Mouse (Mus musculus) midbrain, postnatal 0 days (tissue): ENCODE data around the gene Fam126a. TPM values are rescaled to one million over a fixed set of nuclear protein-coding genes. Genes with fewer than 3 reads are reported as not detected.

Source experiments
- ATAC-seq: fragments of 200-750 bp; cut with Nextera tagmentation; 2 replicates; pipeline ENCODE4 v1.8.0; 2017; ENCODE audit warnings: moderate number of reproducible peaks, mild to moderate bottlenecking, moderate TSS enrichment, moderate library complexity; ENCODE audit not compliant: low FRiP score
- DNase-seq: peaks from one replicate; pipeline ENCODE4 v3.0.0-alpha.2; 2015; ENCODE audit warnings: low spot score
- H3K27ac ChIP-seq: fragments of 300-500 bp; sonication (generic); 2 replicates; pipeline ENCODE4 v1.5.1; 2014; ENCODE audit warnings: low read depth, mild to moderate bottlenecking, low read length, mixed read lengths
- H3K27me3 ChIP-seq: fragments of 300-500 bp; sonication (generic); 2 replicates; pipeline ENCODE4 v1.6.1; 2014; ENCODE audit warnings: low read length, control low read depth, mixed read lengths; ENCODE audit not compliant: insufficient read depth
- H3K36me3 ChIP-seq: fragments of 300-500 bp; sonication (generic); 2 replicates; pipeline ENCODE4 v1.6.1; 2014; ENCODE audit warnings: low read length, control low read depth, mixed read lengths; ENCODE audit not compliant: insufficient read depth
- H3K4me1 ChIP-seq: fragments of 300-500 bp; sonication (generic); 2 replicates; pipeline ENCODE4 v1.6.1; 2014; ENCODE audit warnings: mild to moderate bottlenecking, control low read depth, antibody characterized with exemption, low read length, mixed read lengths; ENCODE audit not compliant: insufficient read depth
- H3K4me2 ChIP-seq: fragments of 300-500 bp; sonication (generic); 2 replicates; pipeline ENCODE4 v1.6.1; 2014; ENCODE audit warnings: low read depth, mild to moderate bottlenecking, low read length, mixed read lengths; ENCODE audit not compliant: poor library complexity, severe bottlenecking
- H3K4me3 ChIP-seq: fragments of 300-500 bp; sonication (generic); 2 replicates; pipeline ENCODE4 v1.5.1; 2014; ENCODE audit warnings: low read depth, mild to moderate bottlenecking, low read length, moderate library complexity
- H3K9ac ChIP-seq: fragments of 300-500 bp; sonication (generic); replicated peaks from 2 replicates; pipeline ENCODE4 v1.6.1; 2014; ENCODE audit warnings: mild to moderate bottlenecking, low read length, moderate library complexity, mixed read lengths; ENCODE audit not compliant: poor library complexity, severe bottlenecking
- H3K9me3 ChIP-seq: fragments of 300-500 bp; sonication (generic); 2 replicates; pipeline ENCODE4 v1.6.1; 2016; ENCODE audit warnings: low read length, control low read depth
- CTCF ChIP-seq: IDR thresholded peaks from 2 replicates; pipeline ENCODE4 v1.5.1; 2016; ENCODE audit warnings: antibody characterized with exemption, mild to moderate bottlenecking
- WGBS: fragments of 180-500 bp; shearing (Covaris S2); extraction: QIAGEN DNeasy Blood & Tissue Kit; methylation state at CpG from one replicate; pipeline ENCODE4 v1.1.7; 2014; 5-methylcytosine and 5-hydroxymethylcytosine counted together
- polyA plus RNA-seq: library from polyadenylated mRNA; unstranded; fragments of >200 nt; fragmentation: Nextera tagmentation; extraction: Ambion mirVana; gene quantifications from 2 replicates; pipeline ENCODE4 v1.2.1, GENCODE M21; 2015
- total RNA-seq: library from RNA; depleted of rRNA; stranded (reverse); fragments of >200 nt; gene quantifications from 2 replicates; pipeline ENCODE4 v1.2.3, GENCODE M21; 2014

Gene Fam126a
- total and polyA plus RNA-seq, 2 experiments from 2014 or later = 19.7 to 23.7 TPM

GRCm38 (mm10) chr5:24018621-24019261 lies 11.7 kb downstream of the Fam126a start:
- H3K4me2 ChIP-seq = no peak overlapping the region
- DNase-seq (peak; percentile 33), ATAC-seq (no peak)
- H3K9me3 ChIP-seq = no peaks in the 10 kb centered on the region
- no peaks in the 10 kb centered on the region for H3K27me3 ChIP-seq
- no peak overlapping the region for H3K9ac ChIP-seq
- no peak overlapping the region for H3K4me3 ChIP-seq
- peaks cover 7% of the 10 kb centered on the region; the same call in 1 of the 2 replicates for H3K4me1 ChIP-seq
- peak overlapping the region; percentile 21; the same call in 1 of the 2 replicates for H3K27ac ChIP-seq
- WGBS = 47% methylated on average over 7 of the region's 7 CpGs
- H3K36me3 ChIP-seq = no peaks in the 10 kb centered on the region
- TF ChIP-seq CTCF = no peak

GRCm38 (mm10) chr5:24016912-24017311 lies 13.6 kb downstream of the Fam126a start:
- Histone ChIP-seq H3K9ac (no peak overlapping the region), H3K9me3 (no peaks in the 10 kb centered on the region), H3K4me1 (peaks cover 7% of the 10 kb centered on the region; the same call in 1 of the 2 replicates), H3K36me3 (no peaks in the 10 kb centered on the region), H3K27ac (no peak overlapping the region), H3K4me3 (no peak overlapping the region), H3K27me3 (no peaks in the 10 kb centered on the region), H3K4me2 (no peak overlapping the region)
- no peak for TF ChIP-seq CTCF
- ATAC-seq (no peak), DNase-seq (no peak)
- WGBS = 97% methylated on average over 1 of the region's 1 CpGs

GRCm38 (mm10) chr5:24013338-24014003 lies 17.0 kb downstream of the Fam126a start:
- Histone ChIP-seq H3K9ac (no peak overlapping the region), H3K9me3 (no peaks in the 10 kb centered on the region), H3K4me2 (no peak overlapping the region), H3K27me3 (no peaks in the 10 kb centered on the region), H3K4me3 (no peak overlapping the region), H3K27ac (no peak overlapping the region; the same call in 1 of the 2 replicates), H3K36me3 (no peaks in the 10 kb centered on the region), H3K4me1 (no peaks in the 10 kb centered on the region)
- 61% methylated on average over 5 of the region's 5 CpGs for WGBS
- no peak for ATAC-seq
- DNase-seq = no peak
- no peak for TF ChIP-seq CTCF

- Histone ChIP-seq H3K4me1 (no peaks in the 10 kb centered on the region), H3K27me3 (no peaks in the 10 kb centered on the region), H3K4me2 (no peak overlapping the region), H3K27ac (no peak overlapping the region), H3K9me3 (no peaks in the 10 kb centered on the region), H3K9ac (no peak overlapping the region), H3K4me3 (no peak overlapping the region), H3K36me3 (no peaks in the 10 kb centered on the region)
- DNase-seq = no peak
- ATAC-seq = no peak
- TF ChIP-seq CTCF = no peak
- 56% methylated on average over 1 of the region's 1 CpGs for WGBS
Observed at GRCm38 (mm10) chr5:23999083-23999671, 31.3 kb downstream of the Fam126a start.

- Histone ChIP-seq H3K4me2 (no peak overlapping the region), H3K36me3 (no peaks in the 10 kb centered on the region), H3K27ac (no peak overlapping the region), H3K4me1 (peaks cover 4% of the 10 kb centered on the region; the same call in 1 of the 2 replicates), H3K9me3 (no peaks in the 10 kb centered on the region), H3K4me3 (no peak overlapping the region), H3K9ac (no peak overlapping the region), H3K27me3 (no peaks in the 10 kb centered on the region)
- ATAC-seq = no peak
- no peak for TF ChIP-seq CTCF
- 89% methylated on average over 5 of the region's 5 CpGs for WGBS
- DNase-seq = no peak
Observed at GRCm38 (mm10) chr5:23995951-23996350, 34.5 kb downstream of the Fam126a start.

GRCm38 (mm10) chr5:23994929-23995328 lies 35.6 kb downstream of the Fam126a start:
- Histone ChIP-seq H3K27me3 (no peaks in the 10 kb centered on the region), H3K27ac (no peak overlapping the region), H3K4me3 (no peak overlapping the region), H3K4me2 (no peak overlapping the region), H3K36me3 (no peaks in the 10 kb centered on the region), H3K9ac (no peak overlapping the region), H3K9me3 (no peaks in the 10 kb centered on the region), H3K4me1 (peaks cover 4% of the 10 kb centered on the region; the same call in 1 of the 2 replicates)
- ATAC-seq = no peak
- DNase-seq = no peak
- WGBS = 89% methylated on average over 3 of the region's 3 CpGs
- no peak for TF ChIP-seq CTCF
